Mouse (Mus musculus) heart, postnatal 0 days (tissue): Measurements from ENCODE around the gene Gm42715. TPM values are rescaled to one million over a fixed set of nuclear protein-coding genes. Genes with fewer than 3 reads are reported as not detected.

Source experiments
- ATAC-seq: fragments of 200-750 bp; cut with Nextera tagmentation; 2 replicates; pipeline ENCODE4 v1.8.0; 2017; ENCODE audit warnings: low read depth, moderate number of reproducible peaks, moderate library complexity; ENCODE audit not compliant: insufficient read depth
- DNase-seq: peaks from one replicate; pipeline ENCODE4 v3.0.0-alpha.2; 2016; ENCODE audit warnings: low spot score
- H3K27ac ChIP-seq: fragments of 300-500 bp; sonication (generic); 2 replicates; pipeline ENCODE4 v1.5.1; 2014; ENCODE audit warnings: low read depth, mild to moderate bottlenecking
- H3K27me3 ChIP-seq: fragments of 300-500 bp; sonication (generic); 2 replicates; pipeline ENCODE4 v1.6.1; 2014; ENCODE audit warnings: low read length, mixed read lengths; ENCODE audit not compliant: control insufficient read depth, insufficient read depth
- H3K36me3 ChIP-seq: fragments of 300-500 bp; sonication (generic); replicated peaks from 2 replicates; pipeline ENCODE4 v1.6.1; 2014; ENCODE audit warnings: low read length, mixed read lengths; ENCODE audit not compliant: control insufficient read depth, insufficient read depth
- H3K4me1 ChIP-seq: fragments of 300-500 bp; sonication (generic); 2 replicates; pipeline ENCODE4 v1.6.1; 2014; ENCODE audit warnings: antibody characterized with exemption; ENCODE audit not compliant: control insufficient read depth, insufficient read depth
- H3K4me2 ChIP-seq: fragments of 300-500 bp; sonication (generic); 2 replicates; pipeline ENCODE4 v1.6.1; 2014; ENCODE audit warnings: low read depth, mild to moderate bottlenecking, low read length, moderate library complexity
- H3K4me3 ChIP-seq: fragments of 300-500 bp; sonication (generic); 2 replicates; pipeline ENCODE4 v1.5.1; 2014; ENCODE audit warnings: low read depth, low read length
- H3K9ac ChIP-seq: fragments of 300-500 bp; sonication (generic); replicated peaks from 2 replicates; pipeline ENCODE4 v1.6.1; 2014; ENCODE audit warnings: low read depth, low read length, mixed read lengths
- H3K9me3 ChIP-seq: fragments of 300-500 bp; sonication (generic); replicated peaks from 2 replicates; pipeline ENCODE4 v1.6.1; 2016; ENCODE audit warnings: low read length; ENCODE audit not compliant: control insufficient read depth
- CTCF ChIP-seq: IDR thresholded peaks from 2 replicates; pipeline ENCODE4 v1.5.1; 2016; ENCODE audit warnings: antibody characterized with exemption, control low read depth, low read depth
- EP300 ChIP-seq: IDR thresholded peaks from 2 replicates; pipeline ENCODE4 v1.6.1; 2016; ENCODE audit warnings: antibody characterized with exemption, low read depth
- WGBS: fragments of 180-500 bp; shearing (Covaris S2); extraction: QIAGEN DNeasy Blood & Tissue Kit; methylation state at CpG from one replicate; pipeline ENCODE4 v1.1.7; 2014; 5-methylcytosine and 5-hydroxymethylcytosine counted together
- polyA plus RNA-seq: library from polyadenylated mRNA; unstranded; fragments of >200 nt; fragmentation: Nextera tagmentation; extraction: Ambion mirVana; gene quantifications from 2 replicates; pipeline ENCODE4 v1.2.1, GENCODE M21; 2015
- total RNA-seq: library from RNA; depleted of rRNA; stranded (reverse); fragments of >200 nt; gene quantifications from 2 replicates; pipeline ENCODE4 v1.2.3, GENCODE M21; 2014; ENCODE audit warnings: low replicate concordance

The Gm42715 gene
- total and polyA plus RNA-seq, 2 experiments from 2014 or later: 4.8 to 17.4 TPM

GRCm38 (mm10) chr7:127473705-127474104, 45.7 kb upstream of the Gm42715 start:
- Histone ChIP-seq H3K36me3 (peaks cover 37% of the 10 kb centered on the region), H3K9ac (no peak overlapping the region), H3K27me3 (no peaks in the 10 kb centered on the region), H3K4me2 (no peak overlapping the region), H3K9me3 (no peaks in the 10 kb centered on the region), H3K4me3 (no peak overlapping the region), H3K4me1 (peaks cover 19% of the 10 kb centered on the region), H3K27ac (no peak overlapping the region)
- no peak for DNase-seq
- no peak for ATAC-seq
- WGBS: 92% methylated on average over 5 of the region's 5 CpGs
- TF ChIP-seq EP300: no peak
- TF ChIP-seq CTCF: no peak

- no peaks in the 10 kb centered on the region for H3K27me3 ChIP-seq
- no peak overlapping the region for H3K9ac ChIP-seq
- peaks cover 37% of the 10 kb centered on the region for H3K36me3 ChIP-seq
- DNase-seq: no peak
- TF ChIP-seq CTCF (no peak), EP300 (no peak)
- H3K27ac ChIP-seq: no peak overlapping the region
- ATAC-seq: no peak
- H3K4me1 ChIP-seq: peaks cover 19% of the 10 kb centered on the region
- 75% methylated on average over 6 of the region's 6 CpGs for WGBS
- H3K4me3 ChIP-seq: no peak overlapping the region
- H3K4me2 ChIP-seq: no peak overlapping the region
- H3K9me3 ChIP-seq: no peaks in the 10 kb centered on the region
These were observed 44.9 kb upstream of the Gm42715 start for GRCm38 (mm10) chr7:127474378-127475070.

- H3K27ac ChIP-seq: no peak overlapping the region
- peaks cover 20% of the 10 kb centered on the region for H3K4me1 ChIP-seq
- no peaks in the 10 kb centered on the region for H3K27me3 ChIP-seq
- H3K9me3 ChIP-seq: no peaks in the 10 kb centered on the region
- H3K9ac ChIP-seq: no peak overlapping the region
- peaks cover 37% of the 10 kb centered on the region for H3K36me3 ChIP-seq
- no peak overlapping the region for H3K4me2 ChIP-seq
- DNase-seq: no peak
- ATAC-seq: no peak
- no peak overlapping the region for H3K4me3 ChIP-seq
- TF ChIP-seq CTCF: no peak
- no peak for TF ChIP-seq EP300
- 92% methylated on average over 11 of the region's 11 CpGs for WGBS
These were observed 44.1 kb upstream of the Gm42715 start for GRCm38 (mm10) chr7:127475186-127475740.

- DNase-seq: no peak
- Histone ChIP-seq H3K4me3 (no peak overlapping the region), H3K36me3 (peaks cover 37% of the 10 kb centered on the region), H3K27me3 (no peaks in the 10 kb centered on the region), H3K9me3 (no peaks in the 10 kb centered on the region), H3K4me1 (peaks cover 27% of the 10 kb centered on the region), H3K27ac (no peak overlapping the region), H3K4me2 (no peak overlapping the region), H3K9ac (no peak overlapping the region)
- no peak for TF ChIP-seq EP300
- TF ChIP-seq CTCF: no peak
- 94% methylated on average over 11 of the region's 11 CpGs for WGBS
- ATAC-seq: no peak
These were observed 43.0 kb upstream of the Gm42715 start for GRCm38 (mm10) chr7:127476336-127476735.

- H3K4me1 ChIP-seq: peaks cover 27% of the 10 kb centered on the region
- no peak for ATAC-seq
- H3K9ac ChIP-seq: peak overlapping the region; percentile 51; the same call in 1 of the 2 replicates
- no peak for DNase-seq
- H3K27me3 ChIP-seq: no peaks in the 10 kb centered on the region
- H3K4me3 ChIP-seq: peak overlapping the region; percentile 85
- peaks cover 37% of the 10 kb centered on the region for H3K36me3 ChIP-seq
- no peaks in the 10 kb centered on the region for H3K9me3 ChIP-seq
- 71% methylated on average over 4 of the region's 4 CpGs for WGBS
- H3K27ac ChIP-seq: peak overlapping the region; percentile 97
- no peak for TF ChIP-seq CTCF
- no peak for TF ChIP-seq EP300
- peak overlapping the region; percentile 79 for H3K4me2 ChIP-seq
These were observed 42.5 kb upstream of the Gm42715 start for GRCm38 (mm10) chr7:127476855-127477254.
